Mouse (Mus musculus): Measurements from ENCODE around the gene Garnl3.
A peak's percentile ranks its signal among the peaks of the same experiment; 100 is the strongest.

Garnl3 gene

DNA sequence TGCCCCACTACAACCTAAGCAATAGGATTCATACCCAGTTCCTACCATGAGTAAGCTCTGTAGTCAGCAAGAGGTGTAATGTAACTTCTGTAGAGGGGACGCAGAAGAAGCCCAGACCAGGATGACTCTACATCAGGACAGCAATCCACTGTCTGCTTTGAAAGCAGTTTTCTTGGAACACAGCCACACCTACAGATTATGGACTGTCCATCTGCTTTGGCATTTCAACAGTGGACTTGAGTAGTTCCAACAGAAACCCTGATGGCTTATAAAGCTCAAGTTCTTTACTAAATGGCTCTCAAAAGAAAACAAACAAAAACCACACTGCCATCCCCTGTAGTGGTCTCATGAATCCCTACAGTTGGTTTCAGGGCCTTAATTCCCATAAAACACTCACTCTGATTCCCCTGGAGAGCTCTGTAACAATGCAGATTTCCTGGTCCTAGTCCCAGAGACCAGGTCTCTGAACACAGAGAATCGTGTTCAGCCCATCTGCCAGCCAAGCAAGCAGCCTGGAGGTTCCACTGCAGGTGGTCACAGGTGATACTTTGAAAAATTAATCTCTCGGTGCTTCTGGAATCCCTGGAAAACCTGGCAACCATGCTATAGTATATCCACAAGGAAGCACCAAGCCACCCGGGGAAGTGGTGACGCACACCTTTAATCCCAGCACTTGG lies 42.0 kb downstream of the Garnl3 start:
- DNase-seq (ENCODE audit: low spot score in 2 of 2): no peak

DNA sequence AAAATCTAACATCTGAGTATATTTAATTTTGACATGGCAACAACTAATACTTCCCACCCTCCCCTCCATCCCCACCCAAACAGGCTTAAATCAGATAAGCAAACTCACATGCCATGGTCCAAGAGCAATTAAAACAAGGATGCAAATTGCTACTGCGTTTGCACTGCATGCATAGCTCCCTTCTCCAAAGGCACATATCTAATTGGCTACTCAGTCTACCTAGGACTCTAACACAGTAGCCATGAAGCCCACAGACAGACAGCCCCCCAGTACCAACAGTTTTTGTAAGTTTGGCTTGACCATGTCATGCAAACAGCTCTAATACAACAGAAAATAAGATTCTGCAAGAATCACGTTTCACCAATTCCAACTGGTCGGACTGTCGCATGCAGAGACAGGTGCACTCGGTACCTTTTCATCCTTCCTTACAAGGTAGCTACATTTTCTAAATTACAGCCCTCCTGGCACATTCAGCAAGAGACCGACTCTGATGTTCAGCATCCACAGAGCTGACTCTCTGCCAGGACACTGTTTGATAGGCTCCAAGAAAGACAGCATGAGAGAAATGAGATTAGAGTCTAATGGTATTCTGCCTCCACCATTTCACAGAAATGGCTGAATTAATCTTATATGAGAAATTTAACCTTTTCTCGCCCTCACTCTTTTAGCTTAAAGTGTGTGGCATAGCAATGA lies 44.6 kb downstream of the Garnl3 start:
- no peak for DNase-seq (ENCODE audit: low spot score in 2 of 2)

GRCm38 (mm10) chr2:33086016-33086596 lies 45.3 kb downstream of the Garnl3 start:
- no peak for DNase-seq (ENCODE audit: low spot score in 2 of 2)

- no peak for DNase-seq (ENCODE audit: low spot score in 2 of 2)
Observed at GRCm38 (mm10) chr2:33084221-33084620, 47.2 kb downstream of the Garnl3 start.

GRCm38 (mm10) chr2:33080166-33080565 lies 51.3 kb downstream of the Garnl3 start:
- no peak for DNase-seq (ENCODE audit: low spot score in 2 of 2)

DNA sequence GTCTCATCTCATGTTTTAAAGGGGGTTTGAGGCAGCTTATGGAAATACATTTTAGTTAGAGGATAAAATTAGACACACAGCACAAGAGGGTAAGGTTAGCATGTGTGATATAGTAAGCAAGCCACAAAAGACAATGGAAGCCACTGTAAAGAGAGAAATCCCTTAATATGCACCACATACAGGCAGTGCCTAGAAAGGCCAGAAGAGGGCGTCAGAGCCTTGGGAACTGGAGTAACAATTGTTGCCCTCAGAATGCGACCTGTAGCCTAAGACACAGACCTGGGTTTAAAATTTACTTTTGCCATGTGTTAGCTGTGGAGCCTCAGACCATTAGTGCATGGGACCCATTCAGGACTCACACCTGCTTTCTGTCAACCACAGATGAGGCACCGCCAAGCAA lies 54.2 kb downstream of the Garnl3 start:
- DNase-seq (ENCODE audit: low spot score in 2 of 2): peak in 1 of 2 experiments; percentile 55

GRCm38 (mm10) chr2:33074931-33075330 lies 56.5 kb downstream of the Garnl3 start:
- DNase-seq (ENCODE audit: low spot score in 2 of 2): no peak

DNA sequence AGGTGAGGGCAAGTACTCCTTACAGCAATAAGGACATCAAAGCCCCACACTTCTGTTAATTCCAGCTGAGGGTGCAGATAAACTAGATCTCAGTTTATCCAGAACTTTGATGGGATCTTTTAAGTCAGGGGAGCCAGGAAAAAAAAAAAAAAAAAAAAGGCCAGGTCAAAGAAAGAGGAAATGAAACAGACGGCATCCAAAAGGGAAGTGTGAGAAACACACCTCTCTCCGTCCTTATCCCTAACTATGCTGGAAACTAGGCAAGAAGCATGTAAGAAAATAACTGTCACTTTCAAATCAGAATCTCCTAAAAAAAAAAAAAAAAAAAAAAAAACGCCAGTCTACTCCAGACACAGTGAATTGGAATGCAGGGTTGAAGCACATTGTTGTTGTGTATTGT lies 57.3 kb downstream of the Garnl3 start:
- no peak for DNase-seq (ENCODE audit: low spot score in 2 of 2)

DNA sequence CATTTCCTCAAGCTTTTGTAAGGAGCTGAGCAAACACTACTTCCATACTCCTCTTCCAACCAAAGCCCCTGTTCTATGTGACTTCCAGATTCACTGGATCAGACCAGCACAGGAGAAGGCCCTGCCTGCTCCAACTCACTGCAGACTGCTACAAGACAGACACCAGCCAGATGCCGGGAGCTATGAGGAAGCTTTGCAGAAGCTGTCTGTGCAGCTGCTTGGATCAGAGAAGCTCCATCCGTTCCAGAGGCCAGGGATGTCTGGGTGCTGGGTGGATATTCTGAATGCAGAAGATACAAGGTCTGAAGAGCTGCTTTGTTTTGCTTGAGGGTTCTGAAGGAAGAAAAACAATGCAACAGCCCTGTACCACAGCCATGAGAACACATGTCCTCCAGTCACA lies 59.1 kb downstream of the Garnl3 start:
- peak in 1 of 2 experiments; percentile 27 for DNase-seq (ENCODE audit: low spot score in 2 of 2)

DNA sequence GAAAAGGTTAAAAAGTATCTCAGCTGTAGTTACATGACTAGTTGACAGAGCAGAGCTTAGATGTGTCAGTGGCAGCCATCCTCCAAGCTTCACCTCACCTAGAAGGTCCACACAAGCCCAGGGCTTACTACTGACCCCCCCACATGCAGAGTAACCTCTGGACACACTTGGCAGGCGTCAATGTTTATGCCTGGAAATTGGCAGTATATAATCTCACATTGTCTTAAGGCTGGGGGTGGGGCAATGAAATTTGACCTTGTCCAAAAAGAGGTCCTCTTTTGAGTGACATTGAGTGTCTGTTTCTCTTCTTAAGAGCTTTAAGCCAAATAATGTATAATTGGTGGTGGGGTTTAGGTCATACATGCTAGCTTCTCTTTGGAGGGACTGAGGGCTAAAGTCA lies 65.8 kb downstream of the Garnl3 start:
- DNase-seq (ENCODE audit: low spot score in 2 of 2): no peak

DNA sequence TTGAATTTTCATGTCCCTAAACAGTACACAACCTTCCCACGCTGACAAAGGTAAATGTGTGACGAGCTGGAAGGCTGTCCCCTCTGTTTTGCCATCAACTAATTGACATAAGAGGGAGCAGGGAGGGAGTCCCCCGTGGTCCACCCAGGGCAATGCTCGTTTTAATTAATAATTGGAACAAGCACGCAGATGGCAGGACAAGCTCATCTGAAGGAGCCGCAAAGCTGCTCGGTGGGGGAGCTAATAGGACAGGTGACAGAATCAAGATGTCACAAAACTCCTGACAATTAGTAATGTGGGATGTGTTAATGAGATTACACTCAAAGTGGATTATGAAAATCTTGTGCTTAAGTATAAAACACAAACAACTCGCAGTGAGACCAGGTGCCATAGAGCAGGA lies 68.7 kb downstream of the Garnl3 start:
- DNase-seq (ENCODE audit: low spot score in 2 of 2): no peak

DNA sequence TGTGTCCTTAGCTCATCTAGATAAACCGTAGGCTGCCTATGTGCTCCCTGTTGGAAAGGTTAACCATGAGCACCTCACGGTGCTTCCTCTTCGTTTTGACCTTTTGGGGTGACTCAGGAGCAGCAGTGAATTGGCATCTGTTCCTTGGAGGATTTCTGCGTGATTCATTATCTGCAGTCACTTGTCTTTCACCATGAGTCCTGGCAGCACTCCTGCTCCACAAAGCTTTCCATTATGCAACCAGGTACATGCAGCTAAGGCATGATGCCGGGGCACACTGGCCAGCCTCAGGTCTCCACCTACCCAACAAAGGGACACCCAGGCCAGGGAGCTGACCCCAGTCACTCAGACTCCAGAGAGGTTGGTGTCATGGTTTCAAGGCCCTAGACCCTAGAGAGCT lies 72.5 kb downstream of the Garnl3 start:
- DNase-seq (ENCODE audit: low spot score in 2 of 2): peak; percentile 27 to 39

- DNase-seq (ENCODE audit: low spot score in 2 of 2): no peak
Observed at GRCm38 (mm10) chr2:33057514-33057913, 73.9 kb downstream of the Garnl3 start.

DNA sequence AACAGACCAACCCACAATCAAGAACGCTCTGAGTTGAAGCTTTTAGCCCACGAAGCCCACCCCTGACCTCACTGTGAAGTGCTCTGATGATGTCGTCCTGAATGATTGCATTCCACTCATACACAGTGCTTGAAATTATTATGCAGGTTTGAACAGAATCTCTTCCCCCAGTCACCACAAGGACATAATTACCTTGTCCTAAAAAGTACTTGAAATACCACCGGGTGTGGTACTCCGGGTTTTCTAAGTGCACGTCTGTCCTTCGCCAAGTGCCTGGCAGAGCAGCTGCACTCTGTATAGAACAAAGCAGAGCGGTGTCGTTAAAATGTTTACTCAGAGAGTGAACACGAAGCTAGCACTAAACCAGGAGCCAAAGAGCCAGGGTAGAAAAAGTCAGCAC lies 77.5 kb downstream of the Garnl3 start:
- DNase-seq (ENCODE audit: low spot score in 2 of 2): no peak

DNA sequence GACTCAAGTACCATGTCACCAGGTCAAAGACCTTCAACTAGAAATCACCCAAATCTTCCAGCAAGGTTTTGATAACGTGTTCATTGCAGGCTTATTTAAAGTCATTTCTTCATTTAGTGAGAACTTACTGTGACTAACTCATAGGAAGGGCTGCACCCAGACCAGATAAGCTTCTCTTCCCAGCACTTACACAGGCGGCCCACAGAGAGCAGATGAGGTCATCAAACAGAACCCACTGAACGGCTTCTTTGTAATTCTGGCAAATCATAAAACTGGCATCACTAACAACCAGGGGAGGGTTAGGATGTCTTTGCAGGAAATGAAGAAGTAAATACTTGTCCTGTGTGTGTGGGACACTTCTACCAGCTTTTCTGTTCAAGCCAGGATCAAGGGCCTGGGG lies 84.1 kb downstream of the Garnl3 start:
- DNase-seq (ENCODE audit: low spot score in 2 of 2): no peak

GRCm38 (mm10) chr2:33046919-33047318 lies 84.5 kb downstream of the Garnl3 start:
- no peak for DNase-seq (ENCODE audit: low spot score in 2 of 2)

GRCm38 (mm10) chr2:33045899-33046298 lies 85.6 kb downstream of the Garnl3 start:
- DNase-seq (ENCODE audit: low spot score in 2 of 2): no peak

DNA sequence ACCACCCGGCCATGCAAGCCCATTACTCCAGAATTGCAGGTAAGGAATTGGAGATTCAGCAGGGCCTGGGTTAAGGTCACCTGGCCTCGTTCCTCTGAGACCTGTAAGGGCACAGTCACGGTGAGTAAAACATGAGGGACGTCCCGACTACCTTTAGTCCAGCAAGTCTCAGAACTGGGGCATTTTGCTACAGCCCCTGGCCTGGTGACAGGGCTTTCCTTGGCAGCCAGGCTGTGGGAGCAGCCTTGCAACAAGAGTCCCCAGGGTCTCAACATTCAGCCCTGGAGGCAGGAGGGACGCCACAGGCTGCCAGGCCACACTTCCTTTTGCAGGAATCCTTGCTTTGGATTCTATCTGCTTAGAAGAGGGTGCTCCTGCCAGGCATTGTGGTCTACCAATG lies 88.7 kb downstream of the Garnl3 start:
- DNase-seq (ENCODE audit: low spot score in 2 of 2): no peak

DNA sequence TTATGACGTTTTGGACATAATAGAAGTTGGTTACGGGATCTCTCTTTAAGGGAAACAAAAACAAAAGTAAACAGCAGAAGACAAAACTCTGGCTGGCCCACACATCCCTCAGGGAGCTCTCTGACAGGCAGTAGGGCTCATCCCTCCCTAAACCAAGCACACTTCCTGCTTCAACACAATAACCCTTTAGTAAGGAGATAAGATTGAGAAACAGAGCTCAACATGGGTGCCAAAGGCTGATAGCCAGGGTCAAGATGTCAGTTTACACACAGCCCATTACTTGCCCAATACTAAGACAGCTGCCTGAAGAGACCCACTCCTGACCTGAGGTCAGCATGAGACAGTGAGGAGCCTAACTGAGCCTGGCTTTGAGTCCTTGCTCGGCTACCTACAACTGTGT lies 89.9 kb downstream of the Garnl3 start:
- DNase-seq (ENCODE audit: low spot score in 2 of 2): no peak

DNA sequence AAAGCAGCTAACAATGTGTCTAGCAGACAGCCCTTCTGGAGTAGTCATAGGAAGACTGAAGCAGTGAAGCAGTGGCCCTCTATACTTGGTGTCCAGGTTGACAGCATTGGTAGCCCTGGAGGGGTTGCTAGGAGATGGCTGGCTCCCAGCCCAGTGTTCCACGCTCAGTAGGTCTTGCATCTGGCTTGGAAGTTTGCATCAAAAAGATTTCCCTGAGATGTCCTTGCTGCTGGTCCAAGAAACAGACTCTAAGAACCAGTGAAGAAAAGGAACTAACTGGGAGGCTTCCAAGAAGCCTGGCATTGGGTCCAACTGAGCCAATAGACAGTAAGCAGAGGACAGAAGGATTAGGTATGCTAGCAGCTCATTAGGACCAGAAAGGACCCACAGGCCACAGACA lies 94.0 kb downstream of the Garnl3 start:
- DNase-seq (ENCODE audit: low spot score in 2 of 2): peak; percentile 56 to 78

DNA sequence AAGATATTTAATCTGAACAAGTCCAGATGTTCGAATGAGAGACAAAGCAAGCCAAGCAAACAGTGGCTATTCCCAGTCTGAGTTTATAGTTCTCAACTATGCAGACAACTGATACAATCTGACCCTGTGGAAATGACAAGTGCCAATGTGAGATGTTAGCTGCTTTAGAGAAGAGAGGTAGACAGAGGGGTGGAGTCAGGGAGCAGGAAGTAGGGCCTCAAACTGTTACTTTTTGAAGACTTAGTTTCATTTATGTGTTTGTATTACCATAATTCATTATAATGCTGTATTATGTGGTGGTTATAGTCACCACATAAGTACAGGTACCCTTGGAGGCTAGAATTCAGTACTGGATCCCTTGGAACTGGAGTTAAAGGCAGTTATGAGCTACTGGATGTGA lies 96.2 kb downstream of the Garnl3 start:
- no peak for DNase-seq (ENCODE audit: low spot score in 2 of 2)

GRCm38 (mm10) chr2:33033281-33033680 lies 98.2 kb downstream of the Garnl3 start:
- peak; percentile 39 to 83 for DNase-seq (ENCODE audit: low spot score in 2 of 2)

DNA sequence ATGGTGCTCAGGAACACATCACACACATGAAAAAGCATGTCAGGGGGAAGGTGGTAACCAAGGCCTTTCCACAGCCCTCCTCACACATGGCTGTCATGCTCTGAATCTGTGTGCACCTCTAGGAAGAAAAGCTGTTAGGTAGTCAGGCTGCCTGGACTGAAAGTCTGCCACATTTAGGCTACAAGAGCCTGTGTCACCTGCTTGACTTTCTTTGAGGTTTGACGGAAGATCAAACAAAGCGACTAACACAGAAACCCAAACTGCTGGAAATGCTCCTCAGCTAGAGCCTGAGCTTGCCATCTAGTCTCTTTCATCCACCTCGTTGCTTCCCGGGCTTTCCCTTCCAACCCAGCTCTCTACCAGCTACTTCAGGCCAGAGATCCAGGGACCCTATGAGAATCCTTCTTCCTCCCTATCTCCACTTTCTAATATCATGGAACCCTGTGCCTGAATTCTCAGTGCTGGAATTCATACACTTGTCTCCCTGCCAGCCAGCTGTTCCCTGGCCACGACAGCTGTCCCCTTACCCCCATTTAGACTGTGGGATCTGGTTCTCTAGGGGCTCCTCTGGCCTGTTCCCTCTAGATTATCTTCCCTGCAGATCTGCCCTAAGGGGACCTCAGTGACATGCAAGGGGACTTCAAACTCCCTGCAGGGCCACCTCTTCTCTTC lies 98.9 kb downstream of the Garnl3 start:
- DNase-seq (ENCODE audit: low spot score in 2 of 2): no peak
